Mouse (Mus musculus) layer of hippocampus, postnatal 25 days (tissue): ENCODE measurements at regions not wholly inside any gene's neighbourhood (a gene's known extent, or its start where the extent isn't known, plus 50 kb on each side); places are given as distances from the start of the nearest gene placed in this dataset.

ENCODE experiments used
- DNase-seq, 2 experiments: peaks; one replicate each; pipeline ENCODE4 v3.0.0; 2022; ENCODE audit warnings: mixed read lengths in 2 of 2, low spot score in 1 of 2; ENCODE audit errors: extremely low spot score in 1 of 2

GRCm38 (mm10) chr10:38875667-38876245, 54.2 kb upstream of the Rfpl4b start:
- peak; percentile 38 to 79 for DNase-seq

- DNase-seq, result no peak
Observed at GRCm38 (mm10) chr10:38879271-38879670, 57.7 kb upstream of the Rfpl4b start.

- no peak for DNase-seq
Observed at GRCm38 (mm10) chr10:38880642-38881187, 59.1 kb upstream of the Rfpl4b start.

GRCm38 (mm10) chr10:38882154-38882553, 60.6 kb upstream of the Rfpl4b start:
- no peak for DNase-seq

- DNase-seq, result no peak
Observed at GRCm38 (mm10) chr10:38883816-38884599, 62.4 kb upstream of the Rfpl4b start.

- DNase-seq, result no peak
Observed at GRCm38 (mm10) chr10:38884641-38885040, 63.1 kb upstream of the Rfpl4b start.

GRCm38 (mm10) chr10:38886441-38886840, 64.9 kb upstream of the Rfpl4b start:
- DNase-seq, result no peak

GRCm38 (mm10) chr10:38887896-38888295, 66.3 kb upstream of the Rfpl4b start:
- no peak for DNase-seq

- no peak for DNase-seq
Observed at GRCm38 (mm10) chr10:38894706-38895105, 70.6 kb upstream of the Lama4 start.

- DNase-seq, result no peak
Observed at GRCm38 (mm10) chr10:38895656-38896055, 69.7 kb upstream of the Lama4 start.

GRCm38 (mm10) chr10:38897573-38897972, 67.7 kb upstream of the Lama4 start:
- DNase-seq, result no peak

GRCm38 (mm10) chr10:38906121-38906520, 59.2 kb upstream of the Lama4 start:
- no peak for DNase-seq

- no peak for DNase-seq
Observed at GRCm38 (mm10) chr10:38907835-38908234, 57.5 kb upstream of the Lama4 start.

- DNase-seq, result peak; percentile 22 to 25
Observed at GRCm38 (mm10) chr10:38908277-38908676, 57.0 kb upstream of the Lama4 start.

- no peak for DNase-seq
Observed at GRCm38 (mm10) chr10:38909152-38909732, 56.1 kb upstream of the Lama4 start.

GRCm38 (mm10) chr10:38909843-38910242, 55.5 kb upstream of the Lama4 start:
- DNase-seq, result no peak

GRCm38 (mm10) chr10:38913013-38913412, 52.3 kb upstream of the Lama4 start:
- no peak for DNase-seq
